Mouse (Mus musculus) kidney, adult 8-10 months (tissue): ENCODE data around the gene Unc13c.

Experiments used
- DNase-seq, 2 experiments: peaks; one replicate each; pipeline ENCODE4 v3.0.0; 2022

Gene Unc13c

GRCm38 (mm10) chr9:73968641-73969121, at the start of gene Unc13c:
Gene Unc13c, minus strand, starts transcription at chr9:73968966.
- DNase-seq, result no peak

GRCm38 (mm10) chr9:74007976-74008686, 39.4 kb upstream of the Unc13c start:
- no peak for DNase-seq

- DNase-seq, result no peak
These were observed 33.7 kb upstream of the Unc13c start for GRCm38 (mm10) chr9:74002388-74002990.

GRCm38 (mm10) chr9:73988096-73988495, 19.3 kb upstream of the Unc13c start:
- DNase-seq, result peak; percentile 16 to 25

GRCm38 (mm10) chr9:73987236-73987635, 18.5 kb upstream of the Unc13c start:
- peak; percentile 13 to 45 for DNase-seq

- peak; percentile 45 to 74 for DNase-seq
These were observed 14.0 kb upstream of the Unc13c start for GRCm38 (mm10) chr9:73982597-73983344.

GRCm38 (mm10) chr9:73972327-73972988, 3.7 kb upstream of the Unc13c start:
- no peak for DNase-seq

GRCm38 (mm10) chr9:73970717-73971116, 2.0 kb upstream of the Unc13c start:
- no peak for DNase-seq

GRCm38 (mm10) chr9:73965322-73965915, 3.3 kb downstream of the Unc13c start:
- DNase-seq, result peak; percentile 28 to 40

- DNase-seq, result no peak
These were observed 6.3 kb downstream of the Unc13c start for GRCm38 (mm10) chr9:73962471-73962870.

- DNase-seq, result no peak
These were observed 16.4 kb downstream of the Unc13c start for GRCm38 (mm10) chr9:73952331-73952730.

- no peak for DNase-seq
These were observed 17.2 kb downstream of the Unc13c start for GRCm38 (mm10) chr9:73951586-73951985.

- no peak for DNase-seq
These were observed 33.9 kb downstream of the Unc13c start for GRCm38 (mm10) chr9:73934844-73935243.

GRCm38 (mm10) chr9:73931988-73932387, 36.8 kb downstream of the Unc13c start:
- no peak for DNase-seq

GRCm38 (mm10) chr9:73927276-73927675, 41.5 kb downstream of the Unc13c start:
- DNase-seq, result no peak

- DNase-seq, result no peak
These were observed 46.2 kb downstream of the Unc13c start for GRCm38 (mm10) chr9:73922449-73923115.

- DNase-seq, result no peak
These were observed 62.8 kb downstream of the Unc13c start for GRCm38 (mm10) chr9:73905959-73906358.

- no peak for DNase-seq
These were observed 70.2 kb downstream of the Unc13c start for GRCm38 (mm10) chr9:73898516-73898915.

GRCm38 (mm10) chr9:73896210-73896609, 72.6 kb downstream of the Unc13c start:
- DNase-seq, result no peak

- no peak for DNase-seq
These were observed 85.2 kb downstream of the Unc13c start for GRCm38 (mm10) chr9:73883587-73883986.

GRCm38 (mm10) chr9:73883143-73883542, 85.6 kb downstream of the Unc13c start:
- DNase-seq, result no peak

GRCm38 (mm10) chr9:73882393-73882919, 86.3 kb downstream of the Unc13c start:
- DNase-seq, result no peak
